Mouse (Mus musculus) ZHBTc4 (cell line): ENCODE measurements at regions not wholly inside any gene's neighbourhood (a gene's known extent, or its start where the extent isn't known, plus 50 kb on each side); places are given as distances from the start of the nearest gene placed in this dataset.

Experiments
- DNase-seq: peaks from one replicate; pipeline ENCODE4 v3.0.0-alpha.2; 2011; ENCODE audit warnings: low read depth, low spot score

DNA sequence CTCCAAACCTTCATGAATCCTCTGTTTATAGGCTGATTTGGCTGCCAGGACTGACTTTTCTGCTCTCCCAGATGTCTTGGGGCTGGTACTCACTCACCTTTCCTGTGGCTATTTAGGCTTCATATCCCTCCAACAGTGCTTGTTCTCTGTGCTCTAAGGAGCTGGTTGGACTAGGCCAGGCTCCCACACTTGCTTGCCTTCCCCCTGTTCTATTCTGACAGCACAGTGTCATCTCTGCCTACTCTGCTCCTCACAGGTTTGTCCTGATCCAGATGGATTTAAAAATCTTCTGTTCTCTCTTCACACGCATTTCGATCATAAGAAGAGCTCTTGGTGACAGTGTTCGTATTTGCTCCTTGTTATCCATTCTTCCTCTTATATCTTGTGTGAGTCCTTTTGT is 134.7 kb upstream of the N4bp1 start:
- no peak for DNase-seq

DNA sequence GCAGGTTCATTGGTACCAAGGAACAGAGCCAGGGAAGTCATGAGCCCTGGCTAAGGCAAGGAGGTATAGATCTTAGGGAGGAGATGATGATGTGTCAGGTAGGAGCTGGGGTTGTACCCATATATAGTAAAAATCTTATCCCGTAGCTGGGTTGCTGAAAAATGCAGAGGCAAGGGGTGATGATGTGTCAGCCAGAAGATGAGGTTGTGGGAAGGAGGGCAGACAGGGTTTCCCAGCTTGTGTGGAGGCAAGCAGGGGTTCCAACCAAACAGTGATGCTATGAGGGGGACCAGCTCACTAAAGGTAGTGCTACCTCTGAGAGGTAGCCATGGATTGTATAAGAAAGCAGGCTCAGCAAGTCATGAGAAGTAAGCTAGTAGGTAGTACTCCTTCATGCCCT is 90.5 kb upstream of the N4bp1 start:
- DNase-seq, result no peak

DNA sequence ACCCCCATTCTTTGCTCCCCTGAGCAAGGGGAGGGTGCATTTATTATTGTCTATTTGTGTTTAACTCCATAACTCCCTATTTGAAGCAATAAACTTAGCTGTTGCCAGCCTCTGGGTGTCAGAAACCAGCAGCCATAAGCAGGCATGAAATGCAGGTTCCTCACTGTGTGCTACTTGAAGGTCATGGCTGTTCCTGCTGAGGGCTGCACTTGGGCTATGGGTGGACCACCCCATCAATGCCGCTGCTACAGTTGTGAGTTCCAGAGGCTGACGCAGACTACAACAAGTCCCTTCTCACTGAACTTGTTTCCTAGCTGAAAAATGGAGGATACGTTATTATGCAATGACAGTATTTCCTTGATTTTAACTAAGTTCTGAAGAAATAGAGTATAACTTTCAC is 86.7 kb upstream of the N4bp1 start:
- no peak for DNase-seq

DNA sequence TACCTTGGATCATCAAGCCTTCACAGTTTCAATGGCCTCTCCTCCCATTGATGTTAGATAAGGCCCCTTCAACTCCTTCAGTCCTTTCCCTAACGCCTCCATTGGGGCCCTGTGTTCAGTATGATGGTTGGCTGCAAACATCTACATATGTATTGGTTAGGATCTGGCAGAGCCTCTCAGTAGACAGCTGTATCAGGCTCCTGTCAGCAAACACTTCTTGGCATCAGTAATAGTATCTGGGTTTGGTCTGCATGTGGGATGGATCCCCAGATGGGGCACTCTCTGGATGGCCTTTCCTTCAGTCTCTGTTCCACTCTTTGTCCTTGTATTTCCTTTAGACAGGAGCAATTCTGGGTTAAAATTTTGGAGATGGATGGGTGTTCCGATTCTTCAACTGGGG is 84.0 kb upstream of the N4bp1 start:
- DNase-seq, result no peak

GRCm38 (mm10) chr8:86967891-86968311 is 82.8 kb upstream of the N4bp1 start:
- no peak for DNase-seq

DNA sequence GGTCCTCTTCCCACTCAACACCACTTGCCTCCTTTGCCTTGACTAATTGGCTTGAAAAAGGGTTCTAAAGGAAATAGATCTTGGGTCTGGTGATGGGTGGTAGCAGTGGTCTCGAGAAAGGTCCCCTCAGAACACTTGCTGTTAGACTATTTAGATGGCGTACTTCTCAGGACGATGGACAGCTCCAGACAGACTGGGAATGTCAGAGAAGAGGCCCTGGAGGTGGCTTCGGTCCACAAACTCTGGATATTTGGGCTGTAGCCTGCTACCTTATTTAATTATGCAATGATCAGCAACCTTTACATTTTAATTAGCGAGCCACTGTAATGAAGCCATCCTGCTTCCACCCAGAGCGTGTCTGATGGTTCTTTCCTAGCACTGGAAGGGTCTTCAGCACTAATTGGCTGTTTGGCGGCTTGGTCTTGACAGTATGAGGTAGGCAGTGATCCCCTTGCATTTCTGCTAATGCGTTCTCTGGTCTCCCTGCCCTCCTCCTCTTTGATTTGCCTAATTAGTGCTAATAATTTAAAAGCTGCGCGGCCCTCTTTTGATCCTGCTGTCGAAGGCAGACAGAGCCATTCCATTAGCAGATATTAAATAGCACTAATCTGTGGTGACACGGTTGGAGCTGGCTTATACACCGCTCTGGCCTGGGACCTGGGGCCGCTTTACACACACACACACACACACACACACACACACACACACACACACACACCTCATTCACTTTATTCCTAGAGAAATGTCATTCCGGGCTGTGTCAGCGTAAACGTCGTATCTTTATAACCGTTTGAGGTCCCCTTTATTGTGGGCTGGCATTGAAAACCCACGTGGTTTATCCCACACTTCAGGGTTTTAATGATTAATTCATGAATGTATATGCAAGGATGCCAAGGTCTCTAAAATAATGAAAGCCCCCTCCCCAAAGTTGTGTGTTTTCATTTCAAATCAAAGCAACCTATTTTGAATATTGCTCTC is 76.4 kb upstream of the N4bp1 start:
- peak; percentile 27 for DNase-seq
